Comparison of ENCODE assay signal across 8 mouse cellular contexts in genomic region chr11:3265291-3266078, GRCm38 (mm10). TPM values are rescaled to one million over a fixed set of nuclear protein-coding genes. Genes with fewer than 3 reads are reported as not detected.
DNase-seq lines count a peak whose midpoint lies in the region; ATAC-seq and TF ChIP-seq lines count a peak whose summit lies in the region.

No protein-coding gene starts in this region.

- DNase-seq in kidney, adult 9 months, result peak; percentile 27
- DNase-seq in kidney, adult 11 months, result no peak
- peak; percentile 53 for DNase-seq in MN1 (ENCODE audit: low spot score)
- DNase-seq in midbrain, postnatal 0 days (ENCODE audit: low spot score), result peak; percentile 27
- no peak for DNase-seq in cerebellum, postnatal 4 days (ENCODE audit: low spot score in 2 of 2)
- no peak for DNase-seq in frontal cortex, postnatal 36 days (ENCODE audit: low spot score in 2 of 2)

- 1% methylated on average over 26 of the region's 26 CpGs for WGBS in kidney, embryonic 15.5 days
- WGBS in midbrain, postnatal 0 days, result under 1% methylated on average over 26 of the region's 26 CpGs

- peak overlapping the region; percentile 94 for H3K27ac ChIP-seq in kidney, embryonic 15.5 days
- H3K27ac ChIP-seq in midbrain, postnatal 0 days (ENCODE audit: low read depth, low read length), result peak overlapping the region; percentile 86

- H3K4me3 ChIP-seq in kidney, embryonic 15.5 days (replicated peaks), result peak overlapping the region; percentile 76
- H3K4me3 ChIP-seq in midbrain, postnatal 0 days (ENCODE audit: low read depth, low read length), result peak overlapping the region; percentile 84

- H3K9ac ChIP-seq in kidney, embryonic 15.5 days, result peak overlapping the region; percentile 97
- H3K9ac ChIP-seq in midbrain, postnatal 0 days (replicated peaks; ENCODE audit: low read length, poor library complexity, severe bottlenecking), result peak overlapping the region; percentile 73

- ATAC-seq in erythroid progenitor cell, adult 5-6 weeks (replicated peaks; ENCODE audit: low FRiP score, poor library complexity, severe bottlenecking), result peak; percentile 52
- ATAC-seq in kidney, embryonic 15.5 days (replicated peaks; ENCODE audit: low FRiP score), result peak; percentile 1; the same call in 1 of the 2 replicates
- ATAC-seq in midbrain, postnatal 0 days (ENCODE audit: low FRiP score), result no peak

- H3K4me1 ChIP-seq in kidney, embryonic 15.5 days, result peaks cover 28% of the 10 kb centered on the region
- no peaks in the 10 kb centered on the region; the same call in 1 of the 2 replicates for H3K4me1 ChIP-seq in midbrain, postnatal 0 days (ENCODE audit: insufficient read depth, low read length)

- no peaks in the 10 kb centered on the region for H3K27me3 ChIP-seq in kidney, embryonic 15.5 days
- H3K27me3 ChIP-seq in midbrain, postnatal 0 days (ENCODE audit: insufficient read depth, low read length), result no peaks in the 10 kb centered on the region

- TF ChIP-seq CTCF in midbrain, postnatal 0 days (IDR thresholded peaks at IDR 0.05), result no peak

- H3K4me2 ChIP-seq in kidney, embryonic 15.5 days, result peak overlapping the region; percentile 58
- peak overlapping the region; percentile 67 for H3K4me2 ChIP-seq in midbrain, postnatal 0 days (ENCODE audit: low read depth, low read length, poor library complexity, severe bottlenecking)

- H3K36me3 ChIP-seq in kidney, embryonic 15.5 days, result peaks cover 38% of the 10 kb centered on the region
- peaks cover 21% of the 10 kb centered on the region for H3K36me3 ChIP-seq in midbrain, postnatal 0 days (ENCODE audit: insufficient read depth, low read length)

- no peaks in the 10 kb centered on the region for H3K9me3 ChIP-seq in kidney, embryonic 15.5 days (replicated peaks)
- H3K9me3 ChIP-seq in midbrain, postnatal 0 days (ENCODE audit: low read length), result no peaks in the 10 kb centered on the region

RNA-seq across cellular contexts. Expression of gene Drg1, which starts 0.7 kb away (rescaled TPM):
- 130 and 148 TPM in 2 replicates for total RNA-seq in erythroid progenitor cell, adult 5-6 weeks (2015; ENCODE audit: low replicate concordance)
- total RNA-seq in erythroid progenitor cell, adult 5-6 weeks (2017; ENCODE audit: low replicate concordance), result 91.5 and 154 TPM in 2 replicates
- polyA plus RNA-seq in kidney, embryonic 15.5 days (2015; fragmentation: Nextera tagmentation; extraction: Ambion mirVana), result 223 and 224 TPM in 2 replicates
- 80.6 and 93.1 TPM in 2 replicates for total RNA-seq in midbrain, postnatal 0 days (2014; rRNA removed)
- 183 and 190 TPM in 2 replicates for polyA plus RNA-seq in midbrain, postnatal 0 days (2015; fragmentation: Nextera tagmentation; extraction: Ambion mirVana)

RNA-seq across cellular contexts. Expression of gene Patz1, which starts 23.2 kb away (rescaled TPM):
- 14.1 and 17.6 TPM in 2 replicates for total RNA-seq in erythroid progenitor cell, adult 5-6 weeks (2015; ENCODE audit: low replicate concordance)
- total RNA-seq in erythroid progenitor cell, adult 5-6 weeks (2017; ENCODE audit: low replicate concordance), result 18.2 and 31.6 TPM in 2 replicates
- polyA plus RNA-seq in kidney, embryonic 15.5 days (2015; fragmentation: Nextera tagmentation; extraction: Ambion mirVana), result 57.3 and 60.4 TPM in 2 replicates
- total RNA-seq in midbrain, postnatal 0 days (2014; rRNA removed), result 79.3 and 81.3 TPM in 2 replicates
- 36.3 and 39.3 TPM in 2 replicates for polyA plus RNA-seq in midbrain, postnatal 0 days (2015; fragmentation: Nextera tagmentation; extraction: Ambion mirVana)

Comparison
In these comparisons a context has a peak if more than half of its experiments do, and no peak if none do; other contexts are left out.
1. DNase-seq: peak in kidney, adult 9 months (single experiment), MN1 (single experiment) and midbrain, postnatal 0 days (single experiment); none in kidney, adult 11 months (single experiment), cerebellum, postnatal 4 days (0 of 2) and frontal cortex, postnatal 36 days (0 of 2).